Mouse (Mus musculus): ENCODE data around the gene Rwdd2a. TPM values are rescaled to one million over a fixed set of nuclear protein-coding genes. Genes with fewer than 3 reads are reported as not detected.

Rwdd2a gene
- polyA plus RNA-seq, 1 experiment from 2014 or later: 4.8 TPM

DNA sequence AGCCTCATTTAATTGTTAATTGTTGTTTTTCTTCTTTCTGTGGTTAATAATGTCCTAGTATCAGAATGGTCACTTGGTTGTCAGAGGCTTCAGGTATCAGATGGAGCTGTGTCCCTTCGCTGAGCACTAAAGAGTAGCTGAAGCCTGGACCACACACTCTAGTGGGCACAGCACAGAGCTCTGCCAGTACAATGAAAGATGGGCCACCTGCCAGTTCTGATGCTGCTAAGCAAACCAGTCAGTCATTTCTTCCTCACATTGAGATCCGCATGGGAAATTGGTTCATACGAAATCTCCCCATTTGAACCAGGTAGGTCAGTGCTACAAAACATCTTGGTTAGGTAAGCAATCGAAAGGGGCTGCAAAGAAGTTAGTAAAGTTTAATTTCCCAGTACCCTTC, 17.1 kb upstream of the Rwdd2a start:
- Histone ChIP-seq H3K9ac (ENCODE audit: low read depth, low read length) (no peak overlapping the region), H3K4me2 (no peak overlapping the region), H3K27ac (ENCODE audit: low read depth, low read length) (no peak overlapping the region), H3K27me3 (ENCODE audit: control insufficient read depth, insufficient read depth, low read length) (no peaks in the 10 kb centered on the region), H3K9me3 (replicated peaks; ENCODE audit: control insufficient read depth, low read length) (no peaks in the 10 kb centered on the region), H3K36me3 (ENCODE audit: control insufficient read depth, insufficient read depth, low read length) (peaks cover 15% of the 10 kb centered on the region), H3K4me3 (ENCODE audit: low read depth, low read length) (no peak overlapping the region), H3K4me1 (ENCODE audit: control insufficient read depth, insufficient read depth, low read length) (no peaks in the 10 kb centered on the region)
- no peak for ATAC-seq (replicated peaks; ENCODE audit: insufficient number of reproducible peaks, low FRiP score, low TSS enrichment)
- 91% methylated on average over 4 of the region's 4 CpGs for WGBS (ENCODE audit: insufficient replicate concordance)

DNA sequence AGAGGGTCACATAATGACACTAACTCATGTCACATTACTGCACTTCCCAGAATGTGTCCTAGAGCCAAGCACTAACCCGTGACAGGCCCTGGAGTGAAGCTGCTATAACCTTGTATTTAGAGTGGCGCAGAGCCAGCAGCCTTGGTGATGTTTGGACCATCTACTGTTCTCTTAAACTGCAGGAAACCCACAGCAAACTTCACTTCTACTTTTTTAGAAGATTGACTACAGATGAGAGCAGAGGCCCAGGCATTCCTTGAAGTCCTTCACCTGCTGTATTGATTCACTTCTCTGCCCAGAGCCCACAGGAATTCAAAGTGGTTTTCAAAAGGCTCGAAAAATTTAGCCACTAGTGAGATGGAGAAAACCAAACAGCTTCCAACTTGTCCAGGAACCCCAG, 11.2 kb upstream of the Rwdd2a start:
- WGBS (ENCODE audit: insufficient replicate concordance): 81% methylated on average over 3 of the region's 3 CpGs
- Histone ChIP-seq H3K9ac (ENCODE audit: low read depth, low read length) (no peak overlapping the region), H3K4me2 (no peak overlapping the region), H3K4me1 (ENCODE audit: control insufficient read depth, insufficient read depth, low read length) (no peaks in the 10 kb centered on the region), H3K36me3 (ENCODE audit: control insufficient read depth, insufficient read depth, low read length) (peaks cover 41% of the 10 kb centered on the region), H3K4me3 (ENCODE audit: low read depth, low read length) (no peak overlapping the region), H3K27me3 (ENCODE audit: control insufficient read depth, insufficient read depth, low read length) (no peaks in the 10 kb centered on the region), H3K27ac (ENCODE audit: low read depth, low read length) (no peak overlapping the region), H3K9me3 (replicated peaks; ENCODE audit: control insufficient read depth, low read length) (no peaks in the 10 kb centered on the region)
- ATAC-seq (replicated peaks; ENCODE audit: insufficient number of reproducible peaks, low FRiP score, low TSS enrichment): no peak

DNA sequence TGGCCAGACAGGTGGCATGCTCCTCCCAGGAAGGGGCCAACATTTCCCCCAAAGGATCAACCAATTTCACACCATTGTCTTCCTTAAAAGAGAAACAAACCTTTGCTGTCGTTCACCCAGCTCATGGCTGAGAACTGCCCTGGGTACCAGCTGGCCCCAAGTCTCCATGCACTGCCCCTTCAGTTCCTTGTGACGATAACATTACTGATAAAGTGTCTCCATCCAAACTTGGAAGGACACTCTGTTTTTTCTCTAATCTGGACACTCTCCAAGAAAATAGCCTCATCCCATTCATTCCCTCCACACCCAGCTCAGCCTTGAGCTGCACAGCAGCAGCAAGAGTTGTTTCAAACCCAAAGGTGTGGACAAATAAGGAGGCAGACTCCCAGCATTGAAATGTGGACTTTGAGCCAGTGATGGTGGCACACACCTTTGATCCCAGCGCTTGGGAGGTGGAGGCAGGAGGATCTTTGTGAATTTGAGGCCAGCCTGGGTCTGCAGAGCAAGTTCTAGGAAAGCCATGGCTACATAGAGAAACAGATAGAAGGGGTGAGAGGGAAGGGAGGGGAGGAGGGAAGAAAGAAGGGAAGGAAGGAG, 2.4 kb upstream of the Rwdd2a start:
- 75% methylated on average over 3 of the region's 3 CpGs for WGBS (ENCODE audit: insufficient replicate concordance)
- H3K27me3 ChIP-seq (ENCODE audit: control insufficient read depth, insufficient read depth, low read length): no peaks in the 10 kb centered on the region
- no peak overlapping the region for H3K4me2 ChIP-seq
- no peak for ATAC-seq (replicated peaks; ENCODE audit: insufficient number of reproducible peaks, low FRiP score, low TSS enrichment)
- H3K9ac ChIP-seq (ENCODE audit: low read depth, low read length): no peak overlapping the region
- H3K27ac ChIP-seq (ENCODE audit: low read depth, low read length): no peak overlapping the region
- H3K36me3 ChIP-seq (ENCODE audit: control insufficient read depth, insufficient read depth, low read length): peaks cover 3% of the 10 kb centered on the region
- no peaks in the 10 kb centered on the region; the same call in 1 of the 2 replicates for H3K4me1 ChIP-seq (ENCODE audit: control insufficient read depth, insufficient read depth, low read length)
- no peak overlapping the region for H3K4me3 ChIP-seq (ENCODE audit: low read depth, low read length)
- no peaks in the 10 kb centered on the region for H3K9me3 ChIP-seq (replicated peaks; ENCODE audit: control insufficient read depth, low read length)

DNA sequence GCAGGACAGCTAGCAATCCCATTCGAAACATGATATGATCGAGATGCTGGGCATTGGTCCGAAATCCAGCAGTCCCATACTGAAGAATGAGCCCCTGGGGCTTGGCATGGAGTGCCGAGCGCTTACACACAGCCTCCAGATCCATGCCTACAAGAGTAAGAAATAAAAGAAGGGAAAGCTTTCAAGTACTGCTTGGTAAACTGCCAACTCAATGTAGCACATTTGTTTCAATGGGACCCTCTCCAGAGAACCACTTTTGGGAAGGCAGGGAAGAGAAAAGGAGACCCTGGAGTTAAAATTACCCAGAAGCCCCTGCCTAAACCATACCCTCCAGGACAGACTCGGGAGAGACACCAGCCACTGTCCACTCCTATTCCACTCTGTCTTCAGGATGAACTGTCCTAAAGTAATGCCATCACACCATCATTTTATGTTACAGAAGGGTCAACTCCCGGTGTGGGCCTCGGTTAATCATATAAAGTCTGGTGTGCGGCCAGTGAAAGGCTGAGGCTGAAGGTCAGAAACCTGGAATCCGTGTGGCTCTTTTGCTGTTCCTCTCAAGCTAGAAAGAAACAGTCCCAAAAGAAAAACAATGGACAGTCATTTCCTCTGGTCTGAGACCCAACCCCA, 1.4 kb upstream of the Rwdd2a start:
- Histone ChIP-seq H3K27me3 (ENCODE audit: control insufficient read depth, insufficient read depth, low read length) (no peaks in the 10 kb centered on the region), H3K4me2 (peak overlapping the region; percentile 100), H3K4me1 (ENCODE audit: control insufficient read depth, insufficient read depth, low read length) (no peaks in the 10 kb centered on the region; the same call in 1 of the 2 replicates), H3K4me3 (ENCODE audit: low read depth, low read length) (peak overlapping the region; percentile 78), H3K27ac (ENCODE audit: low read depth, low read length) (no peak overlapping the region), H3K36me3 (ENCODE audit: control insufficient read depth, insufficient read depth, low read length) (no peaks in the 10 kb centered on the region; the same call in 1 of the 2 replicates), H3K9me3 (replicated peaks; ENCODE audit: control insufficient read depth, low read length) (no peaks in the 10 kb centered on the region), H3K9ac (ENCODE audit: low read depth, low read length) (no peak overlapping the region)
- 76% methylated on average over 10 of the region's 10 CpGs for WGBS (ENCODE audit: insufficient replicate concordance)
- ATAC-seq (replicated peaks; ENCODE audit: insufficient number of reproducible peaks, low FRiP score, low TSS enrichment): no peak

DNA sequence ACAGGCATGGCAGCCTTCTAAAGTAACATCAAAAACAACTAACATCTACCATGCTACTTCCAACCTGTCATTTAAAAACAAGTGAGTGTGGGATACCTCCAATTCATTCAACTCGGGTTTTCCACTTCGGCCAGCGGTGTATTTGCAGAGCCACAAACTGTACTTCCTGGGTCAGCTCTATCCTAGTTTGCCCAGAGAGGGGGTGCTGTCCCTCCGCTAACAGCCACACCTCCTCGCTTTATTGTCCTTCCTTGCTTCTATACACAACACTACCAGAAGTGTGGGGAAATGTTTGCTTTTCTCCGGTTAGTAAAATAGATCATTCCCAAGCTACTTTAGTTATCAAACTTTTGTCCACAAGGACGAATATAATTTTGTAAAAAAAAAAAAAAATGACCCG, 845 bp upstream of the Rwdd2a start:
- no peak for ATAC-seq (replicated peaks; ENCODE audit: insufficient number of reproducible peaks, low FRiP score, low TSS enrichment)
- peak overlapping the region; percentile 31; the same call in 1 of the 2 replicates for H3K9ac ChIP-seq (ENCODE audit: low read depth, low read length)
- no peaks in the 10 kb centered on the region for H3K9me3 ChIP-seq (replicated peaks; ENCODE audit: control insufficient read depth, low read length)
- peak overlapping the region; percentile 100 for H3K4me2 ChIP-seq
- no peaks in the 10 kb centered on the region; the same call in 1 of the 2 replicates for H3K4me1 ChIP-seq (ENCODE audit: control insufficient read depth, insufficient read depth, low read length)
- H3K27ac ChIP-seq (ENCODE audit: low read depth, low read length): no peak overlapping the region
- H3K27me3 ChIP-seq (ENCODE audit: control insufficient read depth, insufficient read depth, low read length): no peaks in the 10 kb centered on the region
- H3K4me3 ChIP-seq (ENCODE audit: low read depth, low read length): peak overlapping the region; percentile 78
- 15% methylated on average over 8 of the region's 8 CpGs for WGBS (ENCODE audit: insufficient replicate concordance)
- no peaks in the 10 kb centered on the region for H3K36me3 ChIP-seq (ENCODE audit: control insufficient read depth, insufficient read depth, low read length)

DNA sequence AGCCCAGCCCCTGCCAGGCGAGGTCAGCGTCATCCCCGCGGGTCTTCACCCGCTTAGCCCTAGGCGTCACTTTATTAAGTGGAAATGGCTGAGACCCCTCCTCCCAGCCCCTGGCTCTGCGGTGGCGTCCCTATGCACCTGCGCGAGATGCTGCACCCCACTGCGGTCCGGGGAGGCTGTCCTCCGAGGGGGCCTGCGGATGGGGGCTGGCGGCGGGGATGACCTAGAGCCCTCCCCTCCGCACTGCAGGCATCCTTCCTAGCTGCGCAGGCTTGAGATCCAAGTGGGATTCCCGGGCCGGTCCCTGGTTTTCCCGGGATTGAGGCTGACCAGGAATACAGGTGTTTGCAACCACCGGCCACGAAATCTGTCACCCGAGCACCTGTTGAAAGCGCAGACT, 405 bp downstream of the Rwdd2a start:
- Histone ChIP-seq H3K9me3 (replicated peaks; ENCODE audit: control insufficient read depth, low read length) (no peaks in the 10 kb centered on the region), H3K4me2 (peak overlapping the region; percentile 100), H3K4me1 (ENCODE audit: control insufficient read depth, insufficient read depth, low read length) (no peaks in the 10 kb centered on the region; the same call in 1 of the 2 replicates), H3K4me3 (ENCODE audit: low read depth, low read length) (peak overlapping the region; percentile 78), H3K27me3 (ENCODE audit: control insufficient read depth, insufficient read depth, low read length) (no peaks in the 10 kb centered on the region), H3K27ac (ENCODE audit: low read depth, low read length) (no peak overlapping the region), H3K9ac (ENCODE audit: low read depth, low read length) (peak overlapping the region; percentile 73), H3K36me3 (ENCODE audit: control insufficient read depth, insufficient read depth, low read length) (no peaks in the 10 kb centered on the region)
- peak; percentile 21; the same call in 1 of the 2 replicates for ATAC-seq (replicated peaks; ENCODE audit: insufficient number of reproducible peaks, low FRiP score, low TSS enrichment)
- WGBS (ENCODE audit: insufficient replicate concordance): under 1% methylated on average over 25 of the region's 25 CpGs

DNA sequence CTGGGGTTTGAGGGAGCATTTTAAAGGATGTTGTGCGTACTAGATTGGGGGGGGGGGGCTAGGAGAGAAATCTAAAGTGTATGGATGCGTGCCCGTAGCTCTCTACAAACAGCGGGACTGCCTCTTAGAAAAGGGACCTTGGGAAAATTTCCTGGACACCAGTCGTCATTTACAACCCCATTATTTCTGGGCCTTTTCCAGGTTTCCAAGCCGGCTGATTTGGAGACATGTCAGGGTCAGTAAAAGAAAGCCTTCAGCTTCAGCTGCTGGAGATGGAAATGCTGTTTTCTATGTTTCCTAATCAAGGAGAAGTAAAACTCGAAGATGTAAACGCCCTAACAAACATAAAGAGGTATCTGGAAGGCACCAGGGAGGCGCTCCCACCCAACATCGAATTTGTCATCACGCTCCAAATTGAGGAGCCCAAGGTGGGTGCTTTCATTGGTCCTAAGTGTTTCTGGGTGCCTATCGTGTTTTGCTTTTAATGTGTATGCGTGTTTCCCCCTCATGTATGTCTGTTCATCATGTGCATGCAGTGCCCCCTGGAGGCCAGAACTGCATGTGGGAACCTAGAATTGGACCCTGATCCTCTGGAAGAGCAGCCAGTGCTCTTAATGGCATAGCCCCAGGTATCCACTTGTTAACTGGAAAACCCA, 973 bp downstream of the Rwdd2a start:
- H3K9me3 ChIP-seq (replicated peaks; ENCODE audit: control insufficient read depth, low read length): no peaks in the 10 kb centered on the region

DNA sequence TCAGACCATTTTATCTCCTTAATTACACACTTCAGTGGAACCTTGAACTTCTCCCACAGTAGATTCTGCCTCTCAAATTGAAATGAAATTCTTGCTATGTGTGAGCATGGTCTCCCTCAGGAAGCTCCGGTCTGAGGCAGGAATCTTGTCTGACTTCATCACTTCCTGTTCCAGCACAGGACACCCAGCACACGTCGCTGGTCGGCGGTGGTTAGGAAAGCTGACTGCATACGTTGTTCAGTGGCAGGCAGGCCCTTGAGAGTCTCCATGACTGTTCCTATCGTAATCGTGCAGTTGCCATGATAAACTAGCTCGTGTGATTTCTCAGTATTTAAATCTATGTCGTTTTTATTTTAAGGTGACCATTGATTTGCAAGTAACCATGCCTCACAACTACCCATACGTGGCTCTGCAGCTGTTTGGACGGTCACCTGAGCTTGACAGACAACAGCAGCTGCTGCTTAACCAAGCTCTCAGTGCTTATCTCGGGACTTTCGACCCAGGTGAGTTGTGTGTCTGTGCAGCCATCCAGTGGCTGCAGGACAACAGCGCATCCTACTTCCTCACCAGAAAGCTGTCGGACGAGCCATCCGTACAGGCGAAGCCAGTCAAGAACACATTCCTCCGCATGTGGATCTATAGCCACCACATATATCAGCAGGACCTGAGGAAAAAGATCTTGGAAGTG, 2.0 kb downstream of the Rwdd2a start:
- no peak for ATAC-seq (replicated peaks; ENCODE audit: insufficient number of reproducible peaks, low FRiP score, low TSS enrichment)
- no peaks in the 10 kb centered on the region for H3K27me3 ChIP-seq (ENCODE audit: control insufficient read depth, insufficient read depth, low read length)
- no peaks in the 10 kb centered on the region for H3K9me3 ChIP-seq (replicated peaks; ENCODE audit: control insufficient read depth, low read length)
- no peaks in the 10 kb centered on the region; the same call in 1 of the 2 replicates for H3K4me1 ChIP-seq (ENCODE audit: control insufficient read depth, insufficient read depth, low read length)
- H3K4me2 ChIP-seq: no peak overlapping the region
- H3K9ac ChIP-seq (ENCODE audit: low read depth, low read length): no peak overlapping the region
- H3K27ac ChIP-seq (ENCODE audit: low read depth, low read length): no peak overlapping the region
- WGBS (ENCODE audit: insufficient replicate concordance): 62% methylated on average over 20 of the region's 20 CpGs
- H3K36me3 ChIP-seq (ENCODE audit: control insufficient read depth, insufficient read depth, low read length): no peaks in the 10 kb centered on the region
- no peak overlapping the region for H3K4me3 ChIP-seq (ENCODE audit: low read depth, low read length)

More for the DNA sequence above, 973 bp downstream of the Rwdd2a start:
- peak overlapping the region; percentile 78 for H3K4me3 ChIP-seq (ENCODE audit: low read depth, low read length)
- peak overlapping the region; percentile 100 for H3K4me2 ChIP-seq
- no peaks in the 10 kb centered on the region for H3K27me3 ChIP-seq (ENCODE audit: control insufficient read depth, insufficient read depth, low read length)
- H3K4me1 ChIP-seq (ENCODE audit: control insufficient read depth, insufficient read depth, low read length): no peaks in the 10 kb centered on the region; the same call in 1 of the 2 replicates
- no peak overlapping the region for H3K27ac ChIP-seq (ENCODE audit: low read depth, low read length)
- no peak for ATAC-seq (replicated peaks; ENCODE audit: insufficient number of reproducible peaks, low FRiP score, low TSS enrichment)
- 10% methylated on average over 13 of the region's 13 CpGs for WGBS (ENCODE audit: insufficient replicate concordance)
- H3K36me3 ChIP-seq (ENCODE audit: control insufficient read depth, insufficient read depth, low read length): no peaks in the 10 kb centered on the region
- peak overlapping the region; percentile 73; the same call in 1 of the 2 replicates for H3K9ac ChIP-seq (ENCODE audit: low read depth, low read length)
